Mouse (Mus musculus): Measurements from ENCODE around the gene Mylk.
"Not testable (repeated sequence)": the region's sequence is repeated elsewhere in the genome, so short reads cannot be mapped to it uniquely, and the experiment has no call there.

The Mylk gene

GRCm38 (mm10) chr16:34768436-34768835 is 23.4 kb downstream of the Mylk start:
- DNase-seq (ENCODE audit: low read depth, low spot score), result no peak

GRCm38 (mm10) chr16:34770127-34770526 is 25.1 kb downstream of the Mylk start:
- no peak for DNase-seq (ENCODE audit: low read depth, low spot score)

GRCm38 (mm10) chr16:34772445-34773032 is 27.5 kb downstream of the Mylk start:
- peak; percentile 40 for DNase-seq (ENCODE audit: low read depth, low spot score)

- DNase-seq (ENCODE audit: low read depth, low spot score), result no peak
Observed at GRCm38 (mm10) chr16:34782442-34782841, 37.4 kb downstream of the Mylk start.

GRCm38 (mm10) chr16:34783536-34783935 is 38.5 kb downstream of the Mylk start:
- DNase-seq (ENCODE audit: low read depth, low spot score), result no peak

- no peak for DNase-seq (ENCODE audit: low read depth, low spot score)
Observed at GRCm38 (mm10) chr16:34784675-34785074, 39.7 kb downstream of the Mylk start.

GRCm38 (mm10) chr16:34792555-34792954 is 47.5 kb downstream of the Mylk start:
- no peak for DNase-seq (ENCODE audit: low read depth, low spot score)

- no peak for DNase-seq (ENCODE audit: low read depth, low spot score)
Observed at GRCm38 (mm10) chr16:34793000-34793399, 48.0 kb downstream of the Mylk start.

- DNase-seq (ENCODE audit: low read depth, low spot score), result no peak
Observed at GRCm38 (mm10) chr16:34801222-34801621, 56.2 kb downstream of the Mylk start.

GRCm38 (mm10) chr16:34804286-34805010 is 59.4 kb downstream of the Mylk start:
- DNase-seq (ENCODE audit: low read depth, low spot score), result peak; percentile 74

- no peak for DNase-seq (ENCODE audit: low read depth, low spot score)
Observed at GRCm38 (mm10) chr16:34806883-34807767, 62.1 kb downstream of the Mylk start.

- no peak for DNase-seq (ENCODE audit: low read depth, low spot score)
Observed at GRCm38 (mm10) chr16:34807768-34808275, 62.8 kb downstream of the Mylk start.

GRCm38 (mm10) chr16:34812165-34812564 is 67.2 kb downstream of the Mylk start:
- no peak for DNase-seq (ENCODE audit: low read depth, low spot score)

- not testable (repeated sequence) for DNase-seq (ENCODE audit: low read depth, low spot score)
Observed at GRCm38 (mm10) chr16:34813161-34813560, 68.2 kb downstream of the Mylk start.

- DNase-seq (ENCODE audit: low read depth, low spot score), result no peak
Observed at GRCm38 (mm10) chr16:34813570-34813969, 68.6 kb downstream of the Mylk start.

GRCm38 (mm10) chr16:34814612-34815011 is 69.6 kb downstream of the Mylk start:
- DNase-seq (ENCODE audit: low read depth, low spot score), result no peak

- DNase-seq (ENCODE audit: low read depth, low spot score), result no peak
Observed at GRCm38 (mm10) chr16:34816548-34816947, 71.5 kb downstream of the Mylk start.

- DNase-seq (ENCODE audit: low read depth, low spot score), result no peak
Observed at GRCm38 (mm10) chr16:34825111-34825744, 80.2 kb downstream of the Mylk start.

GRCm38 (mm10) chr16:34834477-34834876 is 89.5 kb downstream of the Mylk start:
- DNase-seq (ENCODE audit: low read depth, low spot score), result no peak

- no peak for DNase-seq (ENCODE audit: low read depth, low spot score)
Observed at GRCm38 (mm10) chr16:34839004-34839703, 94.1 kb downstream of the Mylk start.

- DNase-seq (ENCODE audit: low read depth, low spot score), result no peak
Observed at GRCm38 (mm10) chr16:34839704-34840331, 94.8 kb downstream of the Mylk start.

Data from mesoderm, embryonic 11.5 days (tissue).